Mouse (Mus musculus) ES-Bruce4 (cell line): ENCODE data around the gene Rdh9.

Source experiments
- CTCF ChIP-seq: IDR thresholded peaks from one replicate; pipeline ENCODE4 v1.8.1; 2011; ENCODE audit warnings: low read depth, low read length
- EP300 ChIP-seq: IDR thresholded peaks from 2 replicates; pipeline ENCODE4 v1.6.1; 2011; ENCODE audit warnings: low read depth, low read length; ENCODE audit not compliant: insufficient read depth
- POLR2A ChIP-seq: IDR thresholded peaks from one replicate; pipeline ENCODE4 v1.8.1; 2011; ENCODE audit warnings: low read length; ENCODE audit not compliant: insufficient read depth

- TF ChIP-seq POLR2A (no peak), CTCF (no peak), EP300 (no peak)
These were observed 25.4 kb downstream of the Rdh9 start for GRCm38 (mm10) chr10:127801612-127802011.
